Mouse (Mus musculus) hematopoietic stem cell, adult 5-6 weeks (primary cell): Measurements from ENCODE around the gene Epha8. TPM values are rescaled to one million over a fixed set of nuclear protein-coding genes. Genes with fewer than 3 reads are reported as not detected.

ENCODE experiments used
- ATAC-seq, 2 experiments: fragments of 125-278 bp in 1 of 2; replicated peaks in 1 of 2; 2 replicates each; pipeline ENCODE4 v1.8.0; 2016 to 2017; ENCODE audit warnings: inconsistent platforms in 2 of 2, mild to moderate bottlenecking in 2 of 2, moderate number of reproducible peaks in 2 of 2, low read depth in 1 of 2, moderate TSS enrichment in 1 of 2; ENCODE audit not compliant: low FRiP score in 2 of 2, poor library complexity in 2 of 2, severe bottlenecking in 2 of 2, insufficient read depth in 1 of 2, low TSS enrichment in 1 of 2
- total RNA-seq: library from RNA; stranded (forward); fragments of 172-1452, 232-1000 nt; gene quantifications from 2 replicates; pipeline ENCODE4 v1.2.3, GENCODE M21; 2017

The Epha8 gene
- total RNA-seq, 1 experiment from 2014 or later = not detected

GRCm38 (mm10) chr4:136892811-136893210 lies 63.8 kb downstream of the Epha8 start, which contains the start of gene C1qc:
TSS of gene C1qc (minus strand) at chr4:136893065.
- ATAC-seq = peak; percentile 29 to 37; a peak in 2 of 4 replicates

- ATAC-seq = no peak
These were observed 64.2 kb downstream of the Epha8 start for GRCm38 (mm10) chr4:136892371-136892770.

GRCm38 (mm10) chr4:136891115-136891514 lies 65.5 kb downstream of the Epha8 start:
- ATAC-seq = no peak

- ATAC-seq = no peak
These were observed 66.6 kb downstream of the Epha8 start for GRCm38 (mm10) chr4:136889981-136890380.

- no peak for ATAC-seq
These were observed 68.9 kb downstream of the Epha8 start for GRCm38 (mm10) chr4:136887714-136888113.

GRCm38 (mm10) chr4:136886101-136886500 lies 70.5 kb downstream of the Epha8 start, which contains the start of gene C1qb:
TSS of gene C1qb (minus strand) at chr4:136886187.
- no peak for ATAC-seq

Other genes with a start within 250 kb of the Epha8 start
- gene Ephb2, start 120.8 kb downstream of the Epha8 start, total RNA-seq = 3.9 and 7.2 TPM in 2 replicates
- 0.25 and 0.31 TPM in 2 replicates for gene C1qb, start 70.6 kb downstream of the Epha8 start, total RNA-seq
- gene C1qc, start 63.8 kb downstream of the Epha8 start, total RNA-seq = 1.3 and 1.4 TPM in 2 replicates
- gene C1qa, start 58.0 kb downstream of the Epha8 start, total RNA-seq = 1.1 TPM in 1 of 2 replicates, not detected in the other
- gene Zbtb40, start 92.0 kb upstream of the Epha8 start, total RNA-seq = 7.3 and 9.6 TPM in 2 replicates